Mouse (Mus musculus) cerebellum, postnatal 10 days (tissue): ENCODE results near the gene Acot4.
"Not testable (repeated sequence)": the region's sequence is repeated elsewhere in the genome, so short reads cannot be mapped to it uniquely, and the experiment has no call there.

Source experiments
- DNase-seq, 2 experiments: peaks; one replicate each; pipeline ENCODE4 v3.0.0; 2021; ENCODE audit warnings: mixed read lengths in 2 of 2

Gene Acot4

GRCm38 (mm10) chr12:84084581-84084980, 46.4 kb downstream of the Acot4 start:
- DNase-seq, result no peak

GRCm38 (mm10) chr12:84094666-84095065, 56.5 kb downstream of the Acot4 start:
- DNase-seq, result not testable (repeated sequence)
